Mouse (Mus musculus) stomach, embryonic 14.5 days (tissue): ENCODE data around the gene Klkb1. TPM values are rescaled to one million over a fixed set of nuclear protein-coding genes. Genes with fewer than 3 reads are reported as not detected.
"Not testable (repeated sequence)": the region's sequence is repeated elsewhere in the genome, so short reads cannot be mapped to it uniquely, and the experiment has no call there.

Experiments used
- ATAC-seq: fragments of 200-750 bp; cut with Nextera tagmentation; 2 replicates; pipeline ENCODE4 v1.8.0; 2017; ENCODE audit warnings: low read depth, moderate TSS enrichment; ENCODE audit not compliant: insufficient number of reproducible peaks, insufficient read depth, low FRiP score
- H3K27ac ChIP-seq: fragments of 300-500 bp; sonication (generic); 2 replicates; pipeline ENCODE4 v1.5.1; 2014; ENCODE audit warnings: mild to moderate bottlenecking, low read length, moderate library complexity, mixed read lengths
- H3K27me3 ChIP-seq: fragments of 300-500 bp; sonication (generic); 2 replicates; pipeline ENCODE4 v1.6.1; 2014; ENCODE audit warnings: low read length, control low read depth, mixed read lengths; ENCODE audit not compliant: control insufficient read depth, insufficient read depth
- H3K36me3 ChIP-seq: fragments of 300-500 bp; sonication (generic); 2 replicates; pipeline ENCODE4 v1.6.1; 2014; ENCODE audit warnings: mild to moderate bottlenecking, control low read depth, low read length, moderate library complexity, mixed read lengths; ENCODE audit not compliant: control insufficient read depth, insufficient read depth
- H3K4me1 ChIP-seq: fragments of 300-500 bp; sonication (generic); 2 replicates; pipeline ENCODE4 v1.6.1; 2014; ENCODE audit warnings: low read length, control low read depth, mixed read lengths; ENCODE audit not compliant: control insufficient read depth, insufficient read depth
- H3K4me2 ChIP-seq: fragments of 300-500 bp; sonication (generic); replicated peaks from 2 replicates; pipeline ENCODE4 v1.6.1; 2014; ENCODE audit warnings: low read depth, low read length, control low read depth
- H3K4me3 ChIP-seq: fragments of 300-500 bp; sonication (generic); 2 replicates; pipeline ENCODE4 v1.5.1; 2014; ENCODE audit warnings: low read depth, low read length, control low read depth
- H3K9ac ChIP-seq: fragments of 300-500 bp; sonication (generic); replicated peaks from 2 replicates; pipeline ENCODE4 v1.6.1; 2014; ENCODE audit warnings: low read depth, mild to moderate bottlenecking, control low read depth, low read length, moderate library complexity, mixed read lengths
- H3K9me3 ChIP-seq: fragments of 300-500 bp; sonication (generic); 2 replicates; pipeline ENCODE4 v1.6.1; 2016; ENCODE audit warnings: low read depth, low read length, control low read depth; ENCODE audit not compliant: control insufficient read depth
- WGBS: fragments of 180-500 bp; shearing (Covaris S2); extraction: QIAGEN DNeasy Blood & Tissue Kit; methylation state at CpG from one replicate; pipeline ENCODE4 v1.1.7; 2014; 5-methylcytosine and 5-hydroxymethylcytosine counted together
- polyA plus RNA-seq: library from polyadenylated mRNA; unstranded; fragments of >200 nt; fragmentation: Nextera tagmentation; extraction: Ambion mirVana; gene quantifications from 2 replicates; pipeline ENCODE4 v1.2.1, GENCODE M21; 2014

The Klkb1 gene
- polyA plus RNA-seq, 1 experiment from 2014 or later = not detected

GRCm38 (mm10) chr8:45327076-45327475 lies 32.4 kb upstream of the Klkb1 start:
- H3K9me3 ChIP-seq, H3K27me3 ChIP-seq, ATAC-seq, H3K9ac ChIP-seq, H3K27ac ChIP-seq, H3K36me3 ChIP-seq, H3K4me1 ChIP-seq, H3K4me2 ChIP-seq, H3K4me3 ChIP-seq: not testable (repeated sequence)

GRCm38 (mm10) chr8:45324151-45324550 lies 29.5 kb upstream of the Klkb1 start:
- Histone ChIP-seq H3K4me1 (0 out of 2 replicates have a peak, but pooled peaks cover 3% of the 10 kb centered on the region), H3K9me3 (no peaks in the 10 kb centered on the region), H3K4me3 (no peak overlapping the region), H3K27me3 (no peaks in the 10 kb centered on the region), H3K9ac (no peak overlapping the region), H3K27ac (no peak overlapping the region), H3K36me3 (no peaks in the 10 kb centered on the region), H3K4me2 (no peak overlapping the region)
- no peak for ATAC-seq
- WGBS = 44% methylated on average over 4 of the region's 4 CpGs

DNA sequence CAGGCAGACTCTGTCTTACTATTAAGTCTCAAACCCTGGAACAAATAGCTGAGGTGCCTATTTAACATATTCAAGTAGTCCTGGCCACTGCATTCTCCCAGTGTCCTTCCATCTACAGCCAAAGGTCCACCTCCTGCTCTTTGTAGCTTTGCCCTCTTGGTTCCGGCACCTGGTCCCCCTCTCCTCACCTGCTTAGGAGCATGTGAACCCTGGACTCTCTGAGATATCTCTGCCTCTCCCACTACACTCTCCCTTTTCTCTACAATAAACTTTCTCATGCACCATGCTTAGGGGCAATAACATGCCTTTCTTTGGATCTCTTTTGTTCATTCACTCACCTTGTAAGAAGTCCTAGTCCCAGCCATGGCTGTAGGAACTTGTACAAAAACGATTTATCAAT lies 26.7 kb upstream of the Klkb1 start:
- Histone ChIP-seq H3K4me3 (no peak overlapping the region), H3K27ac (0 out of 2 replicates have a peak overlapping the region, but pooled peaks have one; percentile 29), H3K27me3 (no peaks in the 10 kb centered on the region), H3K4me2 (no peak overlapping the region), H3K4me1 (0 out of 2 replicates have a peak, but pooled peaks cover 3% of the 10 kb centered on the region), H3K9ac (no peak overlapping the region), H3K36me3 (no peaks in the 10 kb centered on the region), H3K9me3 (no peaks in the 10 kb centered on the region)
- ATAC-seq = no peak
- WGBS = 75% methylated on average over 2 of the region's 2 CpGs

GRCm38 (mm10) chr8:45320930-45321329 lies 26.3 kb upstream of the Klkb1 start:
- H3K27ac ChIP-seq = 0 out of 2 replicates have a peak overlapping the region, but pooled peaks have one; percentile 29
- WGBS = 13% methylated on average over 1 of the region's 1 CpGs
- H3K36me3 ChIP-seq = no peaks in the 10 kb centered on the region
- H3K4me1 ChIP-seq = 0 out of 2 replicates have a peak, but pooled peaks cover 3% of the 10 kb centered on the region
- no peak overlapping the region for H3K9ac ChIP-seq
- ATAC-seq = 0 out of 2 replicates have a peak, but pooled peaks have one; percentile 53
- no peaks in the 10 kb centered on the region for H3K9me3 ChIP-seq
- H3K27me3 ChIP-seq = no peaks in the 10 kb centered on the region
- H3K4me2 ChIP-seq = no peak overlapping the region
- no peak overlapping the region for H3K4me3 ChIP-seq

GRCm38 (mm10) chr8:45310967-45311366 lies 16.3 kb upstream of the Klkb1 start:
- Histone ChIP-seq H3K4me2 (no peak overlapping the region), H3K9me3 (no peaks in the 10 kb centered on the region), H3K27me3 (no peaks in the 10 kb centered on the region), H3K4me1 (no peaks in the 10 kb centered on the region), H3K36me3 (no peaks in the 10 kb centered on the region), H3K4me3 (no peak overlapping the region), H3K9ac (no peak overlapping the region), H3K27ac (no peak overlapping the region)
- WGBS = 77% methylated on average over 4 of the region's 4 CpGs
- ATAC-seq = no peak

DNA sequence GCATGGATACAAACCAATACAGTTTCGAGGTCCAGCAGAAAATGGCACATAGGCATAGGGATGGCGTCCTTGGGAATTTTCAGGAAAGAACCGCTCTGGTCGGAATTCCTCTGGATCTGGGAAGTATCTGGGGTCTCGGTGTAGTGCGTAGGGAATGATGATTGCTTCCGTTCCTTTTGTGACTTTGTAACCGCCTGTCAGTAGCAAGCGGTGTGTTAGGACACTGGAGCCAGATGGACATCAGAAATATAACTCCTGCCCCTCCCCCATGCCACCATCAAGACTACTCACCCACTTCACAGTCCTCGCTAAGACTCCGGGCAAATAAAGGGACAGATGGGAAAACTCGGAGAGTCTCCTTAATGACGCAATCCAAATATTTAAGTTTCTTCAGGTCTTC lies 13.7 kb upstream of the Klkb1 start, which contains the start of gene Gm45753:
Gm45753 (minus strand) TSS at position 101 of the 400 bp plus-strand sequence.
- ATAC-seq = no peak
- no peak within 1 kb of the TSS for H3K27ac ChIP-seq
- no peaks in the 10 kb centered on the region for H3K4me1 ChIP-seq
- 83% methylated on average over 13 of the region's 13 CpGs for WGBS
- H3K9me3 ChIP-seq = no peaks in the 10 kb centered on the region
- H3K27me3 ChIP-seq = no peaks in the 10 kb centered on the region
- H3K4me3 ChIP-seq = no peak within 1 kb of the TSS
- H3K4me2 ChIP-seq = no peak within 1 kb of the TSS
- H3K36me3 ChIP-seq = no peaks in the 10 kb centered on the region
- H3K9ac ChIP-seq = no peak within 1 kb of the TSS

DNA sequence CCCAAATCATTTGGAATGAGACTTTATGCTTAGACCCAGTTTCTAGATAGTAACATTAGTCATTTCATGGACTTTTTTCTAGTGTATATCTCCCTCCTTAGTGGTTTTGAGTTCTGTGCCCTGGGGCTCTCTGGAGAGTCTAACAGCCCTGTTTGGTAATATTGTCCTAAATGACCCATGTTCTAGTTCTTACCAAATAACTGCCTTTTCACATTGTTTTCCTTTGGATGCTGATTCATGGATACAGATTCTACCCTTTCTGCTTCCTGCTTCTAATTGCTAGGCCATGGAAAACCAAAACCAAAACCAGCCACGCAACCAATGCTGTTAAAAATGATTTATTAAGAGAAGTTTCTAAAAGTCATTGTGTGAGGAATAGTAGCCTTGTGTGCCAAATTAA lies 10.8 kb upstream of the Klkb1 start:
- Histone ChIP-seq H3K4me3 (no peak overlapping the region), H3K27ac (no peak overlapping the region), H3K36me3 (no peaks in the 10 kb centered on the region), H3K9ac (no peak overlapping the region), H3K9me3 (no peaks in the 10 kb centered on the region), H3K4me2 (no peak overlapping the region), H3K4me1 (no peaks in the 10 kb centered on the region), H3K27me3 (no peaks in the 10 kb centered on the region)
- WGBS = 58% methylated on average over 1 of the region's 1 CpGs
- ATAC-seq = no peak

DNA sequence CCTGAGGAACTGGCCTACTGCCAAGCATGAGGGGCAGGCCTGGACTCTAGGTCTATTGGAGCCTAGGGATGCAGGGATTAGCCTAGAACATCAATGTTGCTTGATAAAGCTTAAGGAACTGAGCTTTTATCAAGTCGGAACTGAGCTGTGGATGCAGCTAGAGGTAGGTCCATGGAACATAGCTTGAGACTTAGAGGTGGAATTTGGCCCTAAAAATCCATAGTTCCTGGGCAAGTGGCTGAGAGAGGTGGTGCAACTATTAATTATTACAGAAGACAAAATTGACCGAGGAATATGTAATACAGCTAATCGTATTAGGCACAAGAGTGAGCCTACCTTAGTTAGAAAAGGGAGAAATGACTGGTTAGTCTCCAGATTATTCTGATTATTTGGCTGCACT lies 9.7 kb upstream of the Klkb1 start:
- H3K27ac ChIP-seq = no peak overlapping the region

DNA sequence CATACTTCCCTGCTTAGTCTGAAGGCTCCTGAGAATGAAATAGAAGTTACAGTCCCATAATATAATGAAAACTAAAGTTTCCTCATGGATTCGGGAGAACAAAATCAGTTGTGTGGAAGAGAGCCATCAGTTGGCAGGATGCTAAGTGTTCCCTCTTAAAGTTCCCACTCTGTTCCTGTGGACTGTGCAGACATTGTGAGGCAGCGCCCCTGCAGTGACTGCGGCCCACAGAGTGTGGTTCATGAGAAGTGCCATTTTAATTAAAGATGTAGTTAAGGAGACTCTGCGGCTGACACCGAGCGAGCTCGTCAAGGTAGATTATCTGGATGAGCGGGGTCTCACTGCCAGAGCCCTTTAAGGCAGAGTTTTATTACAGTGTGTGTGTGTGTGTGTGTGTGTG lies 7.7 kb upstream of the Klkb1 start:
- ATAC-seq = no peak
- WGBS = 84% methylated on average over 8 of the region's 8 CpGs
- H3K9me3 ChIP-seq = no peaks in the 10 kb centered on the region
- H3K4me1 ChIP-seq = no peaks in the 10 kb centered on the region
- H3K4me3 ChIP-seq = no peak overlapping the region
- no peak overlapping the region for H3K4me2 ChIP-seq
- no peaks in the 10 kb centered on the region for H3K27me3 ChIP-seq
- H3K36me3 ChIP-seq = no peaks in the 10 kb centered on the region
- no peak overlapping the region for H3K9ac ChIP-seq
- H3K27ac ChIP-seq = no peak overlapping the region

More for the DNA sequence above, 9.7 kb upstream of the Klkb1 start:
- Histone ChIP-seq H3K27me3 (no peaks in the 10 kb centered on the region), H3K36me3 (no peaks in the 10 kb centered on the region), H3K9ac (no peak overlapping the region), H3K4me3 (no peak overlapping the region), H3K4me1 (no peaks in the 10 kb centered on the region), H3K4me2 (no peak overlapping the region), H3K9me3 (no peaks in the 10 kb centered on the region)
- 87% methylated on average over 3 of the region's 3 CpGs for WGBS
- no peak for ATAC-seq
